Mouse (Mus musculus) cerebellum, adult 8-10 months (tissue): ENCODE measurements around the gene Clta.
A peak's percentile ranks its signal among the peaks of the same experiment; 100 is the strongest.

Source experiments
- DNase-seq: peaks from one replicate; pipeline ENCODE4 v3.0.0; 2022

Clta gene

DNA sequence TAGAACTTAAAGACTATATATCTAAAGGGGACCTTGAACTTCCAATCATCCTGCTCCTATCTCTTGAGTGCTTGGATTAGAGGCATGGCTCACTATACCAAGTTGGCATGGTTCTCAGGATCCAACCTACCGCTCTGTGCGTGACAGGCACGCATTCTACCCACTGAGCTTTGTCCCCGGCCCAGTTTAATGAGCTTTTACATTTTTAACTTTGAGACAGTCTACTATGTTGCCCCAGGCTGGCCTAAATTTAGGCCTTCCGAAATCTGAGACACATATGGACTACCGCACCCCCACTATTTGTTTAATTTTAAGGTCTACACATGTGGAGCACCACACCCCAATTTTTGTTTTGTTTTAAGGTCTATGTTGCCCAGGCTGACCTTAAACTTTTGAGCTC, 23.4 kb upstream of the Clta start:
- no peak for DNase-seq

DNA sequence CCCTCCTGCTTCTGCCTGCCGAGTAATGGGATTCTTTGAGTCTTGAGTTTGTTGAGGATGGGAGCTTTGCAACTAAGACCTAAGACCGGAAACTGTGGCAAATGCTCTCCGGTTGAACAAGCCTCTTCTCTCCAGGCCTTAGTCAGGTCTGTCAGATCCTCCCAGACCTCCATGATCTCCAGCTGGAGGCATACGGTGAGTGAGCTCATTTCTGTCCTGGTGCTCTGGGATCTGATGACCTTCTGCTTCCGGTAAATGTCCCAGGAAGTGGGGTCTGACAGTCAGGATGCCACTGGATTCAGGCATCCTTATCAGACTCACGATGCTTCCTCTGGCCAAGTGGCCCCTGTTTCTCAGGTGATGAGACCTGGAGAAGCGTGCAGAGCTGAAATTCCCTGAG, 23.0 kb upstream of the Clta start:
- DNase-seq, result no peak

DNA sequence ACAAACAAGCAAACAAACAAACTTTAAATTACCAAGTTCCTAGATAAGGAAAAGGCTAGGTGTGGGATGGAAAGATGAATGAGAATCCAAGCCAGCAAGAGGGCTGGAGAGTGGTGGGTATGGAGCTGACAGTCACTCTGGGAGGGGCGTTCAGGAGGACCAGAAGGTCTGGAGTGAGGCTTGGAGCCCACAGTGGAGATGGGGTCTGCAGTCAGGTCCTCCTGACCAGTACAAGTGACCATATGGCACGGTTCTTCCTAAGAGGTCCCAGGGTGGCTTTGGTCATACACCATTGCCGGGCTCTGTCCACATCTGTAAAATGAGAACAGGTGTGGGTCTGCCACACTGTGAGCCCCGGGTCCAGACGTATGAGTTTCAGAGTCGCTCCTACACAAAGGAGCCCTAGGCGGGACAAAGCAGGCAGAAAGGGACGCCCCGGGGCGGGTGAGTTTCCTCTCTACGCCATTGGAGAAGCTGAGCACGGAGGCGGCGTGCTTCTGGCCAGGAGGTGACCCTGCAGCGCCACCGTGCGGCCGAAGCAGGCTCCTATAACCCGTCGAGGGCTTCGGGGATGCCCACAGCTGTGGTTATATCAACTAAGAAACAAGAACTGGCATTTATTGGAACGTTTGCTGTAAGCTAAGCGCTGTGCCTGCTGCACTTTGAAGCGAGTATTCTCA, 22.1 kb upstream of the Clta start:
- peak; percentile 85 for DNase-seq

DNA sequence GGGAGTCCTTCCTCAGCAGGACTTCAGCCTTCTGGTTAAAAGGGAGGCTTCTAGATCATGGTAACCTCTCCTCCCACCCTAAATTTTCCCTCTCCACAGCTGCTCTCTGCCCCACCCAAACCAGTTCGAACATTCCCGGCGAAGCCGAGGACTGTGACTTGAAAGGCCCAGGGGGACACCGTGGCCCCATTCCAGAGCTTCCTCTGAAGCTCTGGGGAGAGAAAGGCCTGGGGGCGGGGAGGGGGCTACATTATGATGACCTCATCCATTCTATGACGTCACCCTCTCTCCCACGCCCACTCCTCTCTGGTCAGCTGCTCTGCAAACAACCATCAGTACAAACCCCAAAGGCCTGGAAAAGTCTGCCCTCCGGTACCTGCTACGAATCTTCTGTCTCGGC, 21.1 kb upstream of the Clta start, which contains the start of gene Ccin:
TSS of gene Ccin (plus strand) at position 303 of the 400 bp plus-strand sequence.
- DNase-seq, result no peak

DNA sequence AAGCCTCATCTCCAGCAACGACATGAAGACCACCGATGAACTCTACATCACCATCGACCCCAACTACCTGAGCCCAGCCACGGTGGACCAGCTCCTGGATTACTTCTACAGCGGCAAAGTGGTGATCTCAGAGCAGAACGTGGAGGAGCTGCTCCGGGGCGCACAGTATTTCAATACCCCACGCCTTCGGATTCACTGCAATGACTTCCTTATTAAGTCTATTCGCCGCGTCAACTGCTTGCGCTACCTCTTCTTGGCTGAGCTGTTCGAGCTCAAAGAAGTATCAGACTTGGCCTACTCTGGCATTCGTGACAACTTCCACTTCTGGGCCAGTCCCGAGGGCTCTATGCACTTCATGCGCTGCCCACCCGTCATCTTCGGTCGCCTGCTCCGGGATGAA, 20.5 kb upstream of the Clta start:
- no peak for DNase-seq

DNA sequence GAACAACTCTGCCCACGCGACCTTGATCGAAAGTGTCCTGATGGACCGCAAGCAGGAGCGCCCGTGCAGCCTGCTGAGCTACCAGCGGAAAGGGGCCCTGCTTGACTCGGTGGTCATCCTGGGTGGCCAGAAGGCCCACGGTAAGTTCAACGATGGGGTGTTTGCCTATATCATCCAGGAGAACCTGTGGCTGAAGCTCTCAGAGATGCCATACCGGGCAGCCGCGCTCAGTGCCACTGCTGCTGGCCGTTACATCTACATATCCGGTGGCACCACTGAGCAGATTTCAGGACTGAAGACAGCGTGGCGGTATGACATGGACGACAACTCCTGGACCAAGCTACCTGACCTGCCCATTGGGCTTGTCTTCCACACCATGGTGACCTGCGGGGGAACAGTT, 19.9 kb upstream of the Clta start:
- no peak for DNase-seq

DNA sequence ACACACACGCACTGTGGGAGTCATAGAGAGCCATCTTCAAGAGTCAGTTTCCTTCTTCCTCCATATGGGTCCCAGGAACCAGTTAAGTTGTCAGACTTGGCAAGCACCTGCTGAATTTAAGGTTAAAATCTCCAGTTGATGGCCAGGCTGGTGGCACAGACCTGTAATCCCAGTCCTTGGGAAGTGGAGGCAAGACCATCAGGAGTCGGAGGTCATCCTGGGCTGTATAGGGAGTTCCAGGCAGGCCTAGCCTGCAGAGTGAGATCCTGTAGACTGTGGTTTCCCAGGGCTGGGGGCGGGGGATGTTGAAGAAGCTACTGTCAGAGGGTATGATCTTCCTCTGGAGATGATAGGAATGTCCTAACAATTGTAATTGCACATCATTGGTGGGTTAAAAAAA, 15.3 kb upstream of the Clta start:
- DNase-seq, result no peak

DNA sequence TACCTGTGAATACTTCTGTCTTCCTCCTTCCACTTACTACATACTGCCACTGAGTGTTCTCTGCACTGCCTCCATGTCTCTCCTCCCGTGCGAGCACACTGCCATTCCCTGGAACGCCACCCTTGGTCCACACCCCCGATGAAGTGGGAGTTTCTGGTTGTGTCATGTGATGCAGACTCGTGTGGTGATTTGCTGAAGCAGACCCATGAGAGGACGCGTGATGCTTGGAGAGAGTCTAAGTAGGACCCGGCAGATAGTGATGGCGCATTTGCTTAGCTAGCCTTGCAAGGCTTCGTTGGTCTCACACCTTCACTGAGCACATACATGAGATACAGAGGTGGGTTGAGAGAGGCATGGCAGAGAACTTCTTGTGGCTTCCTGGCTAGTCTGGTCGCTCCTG, 11.2 kb upstream of the Clta start:
- DNase-seq, result no peak

DNA sequence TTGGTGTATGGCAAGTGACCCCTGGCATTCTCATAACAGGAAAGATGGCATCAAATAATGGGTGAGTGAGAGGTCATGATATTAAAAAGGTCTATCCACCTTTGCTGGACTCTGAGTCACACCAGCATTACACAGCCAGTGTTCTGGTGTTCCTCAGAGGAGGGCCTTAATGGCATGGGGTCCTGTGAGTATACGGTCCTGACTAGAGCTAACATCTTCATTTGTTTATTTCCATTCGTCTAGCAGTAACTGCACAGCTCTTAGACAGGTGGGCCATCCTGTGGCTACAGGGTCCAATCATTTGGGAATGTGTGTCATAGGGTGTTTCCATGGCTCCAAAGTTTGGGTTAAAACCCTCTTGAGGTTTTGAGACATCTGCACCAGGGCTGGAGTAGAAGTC, 9.9 kb upstream of the Clta start:
- DNase-seq, result no peak

DNA sequence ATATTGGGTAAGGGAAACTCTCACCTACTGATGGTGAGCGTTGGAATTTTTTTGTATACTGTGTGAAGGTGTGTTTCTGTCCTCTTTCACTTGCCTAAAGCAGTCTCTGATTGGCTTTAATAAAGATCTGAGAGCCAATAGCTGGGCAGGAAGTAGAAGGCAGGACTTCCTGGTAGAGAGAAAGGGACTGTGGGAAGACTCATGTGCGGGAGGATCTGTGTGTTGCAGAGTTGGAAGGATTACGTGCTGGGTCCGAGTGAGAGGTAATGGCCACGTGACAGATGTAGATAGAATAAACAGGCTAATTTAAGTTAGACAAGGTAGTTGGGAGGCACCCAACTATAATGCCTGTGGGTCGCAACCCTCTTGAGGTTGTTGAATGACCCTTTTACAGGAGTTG, 630 bp upstream of the Clta start:
- no peak for DNase-seq

DNA sequence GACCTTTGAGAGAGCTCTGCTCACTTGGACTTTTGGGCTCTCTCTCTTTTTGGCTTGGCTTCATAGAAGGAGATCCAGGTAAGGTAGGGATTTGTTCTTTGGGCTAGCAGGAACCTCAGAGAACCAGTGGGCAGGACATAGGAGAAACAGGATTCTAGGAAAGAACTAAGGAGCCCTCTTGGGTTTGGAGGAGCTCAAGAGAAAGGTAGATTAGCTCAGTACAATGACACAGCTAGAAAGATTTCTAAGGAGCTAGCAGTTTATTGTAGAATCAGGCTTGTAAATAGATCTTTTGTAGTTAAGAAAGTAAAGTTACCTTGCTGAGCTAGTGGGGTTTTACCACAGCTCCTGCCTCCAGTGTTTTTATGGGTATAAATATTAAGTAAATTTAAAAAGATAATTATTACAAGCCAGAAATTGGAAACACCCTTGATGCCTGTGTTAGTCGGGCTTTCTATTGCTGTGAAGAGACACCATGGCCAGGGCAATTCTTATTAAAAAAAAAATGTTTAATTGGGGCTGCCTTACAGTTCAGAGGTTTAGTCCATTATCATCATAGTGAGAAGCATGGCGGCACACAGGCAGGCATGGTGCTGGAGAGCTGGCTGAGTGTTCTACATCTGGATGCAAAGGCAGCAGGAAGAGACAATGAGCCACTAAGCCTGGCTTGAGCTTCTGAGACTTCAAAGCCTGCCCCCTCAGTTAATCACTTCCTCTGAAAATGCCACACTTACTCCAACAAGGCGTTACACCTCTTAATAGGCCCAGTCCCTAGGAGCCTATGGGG, 564 bp downstream of the Clta start:
- no peak for DNase-seq

DNA sequence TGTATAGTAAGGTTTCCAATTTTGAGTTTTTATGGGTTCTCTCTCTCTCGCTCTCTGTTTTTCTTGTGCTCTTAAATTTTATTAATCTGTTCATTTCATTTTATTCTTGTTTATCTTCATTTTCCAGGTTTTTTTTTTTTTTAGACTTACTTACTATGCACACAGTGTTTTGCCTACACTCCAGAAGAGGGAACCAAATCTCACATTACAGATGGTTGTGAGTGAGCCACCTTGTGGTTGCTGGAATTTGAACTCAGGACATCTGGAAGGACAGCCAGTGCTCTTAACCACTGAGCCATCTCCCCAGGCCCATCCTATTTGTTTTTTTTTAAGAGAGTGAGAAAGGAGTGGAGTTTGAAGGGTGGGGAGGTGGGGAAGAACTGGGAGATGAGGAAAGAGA, 5.9 kb downstream of the Clta start:
- no peak for DNase-seq

DNA sequence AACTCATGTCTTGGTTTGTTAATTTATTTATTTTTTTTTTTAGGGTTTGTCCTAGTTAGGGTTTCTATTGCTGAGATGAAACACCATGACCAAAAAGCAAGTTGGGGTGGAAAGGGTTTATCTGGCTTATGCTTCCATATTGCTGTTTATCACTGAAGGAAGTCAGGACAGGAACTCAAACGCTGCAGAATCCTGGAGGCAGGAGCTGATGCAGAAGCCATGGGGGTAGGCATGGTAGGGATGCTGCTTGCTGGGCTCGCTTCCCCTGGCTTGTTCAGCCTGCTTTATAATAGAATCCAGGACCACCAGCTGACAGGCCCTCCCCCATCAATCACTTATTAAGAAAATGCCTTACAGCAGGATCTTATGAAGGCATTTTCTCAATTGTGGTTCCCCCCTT, 6.6 kb downstream of the Clta start:
- DNase-seq, result no peak

DNA sequence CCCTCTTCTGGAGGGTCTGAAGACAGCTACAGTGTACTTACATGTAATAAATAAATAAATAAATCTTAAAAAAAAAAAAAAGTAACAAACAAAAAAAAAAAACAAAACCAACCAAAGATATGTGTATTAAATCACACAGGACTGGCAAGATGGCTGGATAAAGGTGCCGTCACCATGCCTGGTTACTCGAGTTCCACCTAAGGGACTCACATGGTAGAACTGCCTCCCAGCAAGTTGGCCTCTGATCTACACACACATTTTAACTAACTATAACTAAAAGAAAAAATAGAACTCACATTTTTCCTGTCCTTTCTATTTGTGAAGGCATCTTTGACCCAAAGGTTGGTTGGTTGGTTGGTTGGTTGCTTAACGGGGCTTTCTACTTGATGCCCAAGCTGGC, 7.5 kb downstream of the Clta start:
- no peak for DNase-seq

DNA sequence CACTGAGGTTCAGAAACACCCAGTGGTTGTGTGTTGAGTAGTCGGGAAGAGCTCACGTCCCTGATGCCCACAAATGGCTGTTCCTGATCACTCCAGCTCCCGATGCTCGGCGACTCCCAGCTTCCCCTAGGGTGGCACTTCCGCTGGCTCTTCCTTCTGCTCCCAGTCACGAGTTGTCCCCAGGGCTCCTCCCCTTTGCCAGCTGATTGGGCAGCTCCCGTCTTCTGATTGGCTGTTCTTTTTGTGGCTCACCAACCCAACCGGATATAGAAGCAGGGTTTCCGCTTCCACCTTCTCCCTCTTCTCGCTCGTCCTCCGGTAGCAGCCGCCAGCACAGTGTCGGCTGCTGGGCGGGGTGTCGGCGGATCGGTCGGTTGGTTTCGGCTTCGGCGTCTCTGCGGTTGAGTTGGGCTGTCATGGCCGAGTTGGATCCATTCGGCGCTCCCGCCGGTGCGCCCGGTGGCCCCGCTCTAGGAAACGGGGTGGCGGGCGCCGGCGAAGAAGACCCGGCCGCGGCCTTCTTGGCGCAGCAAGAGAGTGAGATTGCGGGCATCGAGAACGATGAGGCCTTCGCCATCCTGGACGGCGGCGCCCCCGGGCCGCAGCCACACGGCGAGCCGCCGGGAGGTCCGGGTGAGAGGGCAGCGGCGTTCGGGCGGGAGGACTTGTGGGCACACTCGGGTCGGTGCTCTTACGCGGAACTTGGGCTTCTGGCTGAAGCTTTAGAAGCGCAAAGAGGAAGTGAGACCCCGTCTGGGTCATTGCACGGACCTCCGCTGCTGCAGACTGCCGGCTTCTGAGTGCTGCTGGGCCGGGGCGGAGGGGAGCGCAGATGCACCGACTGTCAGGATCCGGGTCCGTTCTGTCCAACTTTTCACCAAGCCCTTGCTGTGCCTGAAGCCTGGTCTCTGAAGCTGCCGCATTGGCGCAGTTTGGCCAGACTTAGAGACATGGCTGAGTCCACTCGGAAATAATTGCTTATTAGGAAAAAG, 8.4 kb downstream of the Clta start:
- peak; percentile 87 for DNase-seq

DNA sequence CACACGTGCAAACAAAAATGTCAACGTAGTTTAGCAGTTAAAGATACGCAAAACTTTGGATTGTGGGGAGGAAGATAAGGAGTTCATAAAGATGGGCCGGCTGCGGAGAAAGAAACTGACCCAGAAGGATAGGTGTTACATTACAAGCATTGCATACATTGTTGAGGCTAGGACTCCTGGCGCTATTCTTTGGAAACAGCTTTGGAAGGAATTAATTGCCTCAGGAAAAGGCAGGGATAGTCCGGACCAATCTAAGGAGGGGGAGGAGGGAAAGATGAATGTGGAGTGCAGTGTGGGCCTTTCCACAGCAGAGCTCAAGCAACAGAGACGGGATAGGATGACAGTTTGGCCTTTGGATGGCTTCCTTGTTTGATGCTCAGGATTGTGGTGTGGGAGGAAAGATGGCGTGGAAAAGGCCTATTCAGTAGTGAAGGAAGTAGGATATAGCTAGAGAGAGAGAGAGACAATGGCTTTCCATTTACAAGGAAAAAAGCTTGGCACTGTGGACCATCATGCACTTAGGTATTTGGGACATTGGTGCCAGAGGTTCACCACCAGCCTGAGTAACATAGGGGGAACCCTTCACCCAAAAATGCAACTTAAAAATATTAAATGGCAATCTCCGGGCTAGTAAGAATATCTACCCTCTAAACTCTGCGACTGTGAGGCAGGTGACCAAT, 9.3 kb downstream of the Clta start:
- DNase-seq, result no peak

DNA sequence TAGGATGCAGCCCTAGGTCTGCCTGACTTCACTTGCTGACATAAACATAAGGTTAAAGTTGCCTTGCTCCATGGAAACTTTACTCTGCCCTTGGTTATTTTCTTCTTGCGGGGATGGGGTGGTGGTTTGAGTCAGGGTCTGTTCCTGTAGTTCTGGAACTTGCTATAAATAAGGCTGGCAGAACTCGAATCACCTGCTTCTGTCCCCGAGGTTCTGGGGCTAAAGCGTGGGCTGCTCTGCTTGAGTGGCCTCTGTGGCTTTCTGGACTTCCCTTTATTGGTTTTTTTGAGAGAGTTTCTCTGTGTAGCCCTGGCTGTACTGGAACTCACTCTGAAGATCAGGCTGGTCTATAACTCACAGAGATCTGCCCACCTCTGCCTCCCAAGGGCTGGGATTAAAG, 11.8 kb downstream of the Clta start:
- DNase-seq, result no peak

DNA sequence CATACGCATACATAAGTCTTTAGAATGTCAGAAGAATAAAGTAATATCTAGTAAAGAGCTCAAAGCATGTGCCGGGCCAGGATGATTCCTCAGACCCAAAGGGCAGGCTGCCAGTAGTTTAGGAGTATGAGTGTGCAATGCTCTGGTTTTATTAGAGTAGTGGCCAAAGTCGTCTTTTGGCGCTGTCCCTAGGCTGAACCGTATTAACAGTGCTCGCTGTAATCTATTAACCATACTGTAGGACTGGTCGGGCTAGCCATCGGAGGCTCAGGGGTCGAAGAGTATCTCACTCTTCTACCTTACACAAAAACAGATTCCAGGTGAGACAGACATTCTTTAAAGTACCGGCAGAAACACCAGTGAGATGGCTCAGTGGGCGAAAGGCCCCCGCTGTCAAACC, 12.5 kb downstream of the Clta start:
- no peak for DNase-seq

DNA sequence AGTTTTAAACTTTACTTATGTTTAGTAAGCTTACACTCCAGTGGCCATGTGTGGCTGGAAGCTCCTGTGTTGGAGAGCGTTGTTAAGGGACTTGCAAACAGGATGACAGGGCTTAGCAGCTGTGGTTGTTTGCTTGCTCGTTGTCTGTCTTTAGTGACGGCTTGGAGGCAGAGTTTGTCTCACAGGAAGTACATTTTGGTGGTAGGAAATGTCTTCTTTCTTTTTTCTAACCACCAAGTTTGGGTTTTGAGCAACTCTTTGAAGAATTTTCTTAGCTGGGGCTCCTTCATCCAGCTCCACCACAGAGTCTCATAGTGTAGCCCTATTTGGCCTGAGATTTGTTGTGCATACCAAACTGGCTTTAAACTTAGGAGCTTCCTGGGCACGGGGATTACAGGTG, 18.1 kb downstream of the Clta start:
- DNase-seq, result no peak

DNA sequence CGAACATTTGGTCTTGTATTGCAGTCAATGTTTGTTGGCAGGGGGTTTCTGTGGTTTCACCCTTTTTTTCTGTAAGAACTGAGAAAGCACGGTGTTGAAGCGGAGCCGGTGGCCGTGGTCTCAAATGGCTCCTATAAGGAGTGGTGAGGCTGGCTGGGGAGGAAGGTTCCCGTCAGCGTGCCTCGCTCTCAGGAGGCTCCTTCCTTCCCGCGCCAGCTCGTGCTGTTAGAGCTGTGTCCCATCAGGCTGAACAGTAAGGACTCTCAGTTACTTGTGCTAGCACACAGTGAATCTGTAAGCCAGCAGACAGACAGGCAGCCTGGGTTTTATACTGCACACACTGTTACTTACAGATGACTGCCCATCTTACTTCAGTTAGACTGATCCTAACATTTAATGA, 18.5 kb downstream of the Clta start:
- DNase-seq, result no peak

DNA sequence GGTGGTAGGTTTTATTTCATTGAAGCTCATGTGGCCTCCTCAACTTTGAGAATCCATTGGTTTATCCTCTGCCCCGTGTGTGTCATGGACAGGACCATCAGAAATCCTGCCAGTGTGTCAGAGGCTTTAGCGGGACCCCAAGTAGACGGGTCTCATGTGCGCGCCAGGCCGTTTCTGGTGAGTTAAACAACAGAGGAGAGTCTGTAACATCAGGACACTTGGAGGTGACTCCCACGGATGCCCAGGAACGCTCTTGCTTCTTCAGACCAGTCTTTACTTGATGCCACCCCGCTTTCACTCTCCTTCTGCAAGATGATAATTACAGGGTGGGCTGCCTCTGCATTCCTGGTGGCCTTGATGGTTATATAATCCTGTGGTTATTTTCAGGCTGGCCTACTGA, 19.4 kb downstream of the Clta start:
- DNase-seq, result no peak

DNA sequence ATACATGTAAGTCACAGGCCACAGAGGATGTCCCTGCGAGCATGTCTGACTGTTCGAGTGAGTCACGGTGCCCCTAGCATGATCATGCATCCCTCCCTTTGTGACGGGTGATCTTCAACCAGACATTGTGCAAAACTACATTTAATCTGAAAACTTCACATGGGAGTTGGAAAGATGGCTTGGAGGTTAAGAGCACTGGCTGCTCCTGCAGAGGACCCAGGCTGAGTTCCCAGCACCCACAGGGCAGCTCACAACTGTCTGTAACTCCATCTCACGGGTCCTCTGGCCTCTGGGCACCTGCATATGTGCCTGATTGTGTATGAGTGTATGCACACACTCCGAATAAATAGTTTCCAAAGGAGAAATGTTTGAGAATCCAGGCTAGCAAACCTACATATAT, 20.0 kb downstream of the Clta start:
- no peak for DNase-seq

DNA sequence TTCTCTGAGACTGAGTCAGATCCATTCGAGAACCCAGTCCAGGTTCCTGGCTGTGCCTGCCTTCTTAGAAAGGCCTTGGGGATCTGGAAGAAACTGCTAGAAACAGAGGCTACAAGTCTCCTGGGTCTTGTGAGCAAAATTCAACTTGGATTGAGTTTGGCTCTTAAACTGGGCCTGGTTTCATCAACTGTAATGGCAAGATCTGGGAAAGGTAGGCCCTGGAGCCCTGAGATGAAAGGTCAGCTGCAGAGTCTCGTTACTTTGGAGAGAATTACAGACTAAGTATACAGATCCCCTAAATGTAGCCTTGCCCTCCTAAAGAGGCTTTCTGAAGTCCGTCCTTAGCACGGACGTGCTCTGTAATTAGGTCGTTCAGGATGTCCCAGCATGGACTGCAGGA, 21.3 kb downstream of the Clta start:
- DNase-seq, result no peak
